Mouse (Mus musculus): ENCODE measurements around the gene Pdhx.

DNA sequence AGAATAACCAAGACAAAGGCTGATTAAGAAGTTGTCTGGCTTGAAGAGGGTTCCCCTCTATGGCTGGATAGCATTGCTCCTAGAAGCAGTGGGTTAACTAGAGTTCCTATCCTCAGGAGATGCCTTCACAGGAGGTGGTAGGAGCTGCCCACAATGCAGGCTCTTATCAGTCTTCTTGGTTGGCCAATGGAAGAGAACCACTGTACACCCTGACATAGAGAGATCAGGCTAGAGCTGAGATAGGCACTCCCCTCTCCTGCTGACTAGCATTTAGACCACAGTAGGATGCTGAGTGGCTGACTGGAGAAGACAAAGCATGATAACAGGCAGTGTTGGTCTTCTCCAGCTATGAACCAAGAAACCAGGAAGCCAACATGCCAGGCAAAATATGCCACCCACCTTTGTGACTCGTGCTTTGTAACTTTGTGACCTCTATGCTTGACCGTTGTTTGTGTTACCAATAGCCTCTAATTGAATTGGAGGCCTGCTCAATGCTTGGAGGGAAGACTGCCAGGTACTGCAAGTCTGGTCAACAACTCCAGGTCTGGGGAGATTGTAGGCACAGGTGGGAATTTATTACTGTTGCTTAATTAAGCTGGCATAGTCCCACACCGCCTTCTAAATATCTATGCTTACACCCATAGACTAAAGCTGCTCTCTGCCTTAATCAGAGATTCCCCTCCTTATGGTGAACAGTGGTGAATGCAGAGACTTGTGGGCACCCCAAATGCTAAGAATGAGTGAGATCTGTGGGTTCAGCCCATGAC is 79.3 kb downstream of the Pdhx start:
- no peak for TF ChIP-seq CTCF (IDR thresholded peaks at IDR 0.05)
- TF ChIP-seq EP300 (IDR thresholded peaks at IDR 0.05) = no peak

Measured in lung, postnatal 0 days (tissue).